Mouse (Mus musculus) brain, embryonic 14.5 days (tissue): ENCODE results near the gene Gm17606.

ENCODE experiments used
- CTCF ChIP-seq: fragments of 200-500 bp; IDR thresholded peaks from 2 replicates; pipeline ENCODE4 v1.5.1; 2012; ENCODE audit warnings: inconsistent platforms, mild to moderate bottlenecking, moderate library complexity, borderline replicate concordance; ENCODE audit not compliant: insufficient read depth, insufficient read length; ENCODE audit errors: extremely low read depth
- POLR2A ChIP-seq: fragments of 200-500 bp; IDR thresholded peaks from 2 replicates; pipeline ENCODE4 v1.6.1; 2012; ENCODE audit warnings: mild to moderate bottlenecking, inconsistent platforms, borderline replicate concordance; ENCODE audit not compliant: poor library complexity, insufficient read depth, insufficient read length, severe bottlenecking; ENCODE audit errors: extremely low read depth

DNA sequence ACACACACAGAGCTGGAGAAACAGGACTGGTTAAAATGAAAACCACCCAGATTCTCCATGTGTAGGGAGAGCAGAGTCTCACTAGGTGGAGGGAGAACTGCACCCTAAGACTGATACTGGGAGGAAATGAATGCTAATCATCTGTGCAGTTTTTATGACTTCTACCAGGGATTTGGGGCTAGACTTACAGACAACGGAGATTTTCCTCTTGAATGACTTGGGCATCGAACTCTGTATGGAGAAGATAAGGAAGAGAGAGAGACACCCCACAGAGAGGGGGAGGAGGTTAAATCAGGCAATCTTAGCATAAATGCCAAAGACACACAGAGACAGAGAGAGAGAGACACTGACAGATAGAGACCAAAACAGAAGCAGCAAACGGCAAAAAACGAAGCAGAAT lies 7.1 kb downstream of the Gm17606 start:
- TF ChIP-seq CTCF: no peak
- TF ChIP-seq POLR2A: no peak
